Mouse (Mus musculus) intestine, postnatal 0 days (tissue): ENCODE data around the gene Glp2r. TPM values are rescaled to one million over a fixed set of nuclear protein-coding genes. Genes with fewer than 3 reads are reported as not detected.

Source experiments
- ATAC-seq: fragments of 200-750 bp; cut with Nextera tagmentation; 2 replicates; pipeline ENCODE4 v1.8.0; 2017; ENCODE audit warnings: mild to moderate bottlenecking, moderate TSS enrichment, moderate library complexity
- H3K27ac ChIP-seq: fragments of 300-500 bp; sonication (generic); 2 replicates; pipeline ENCODE4 v1.5.1; 2014; ENCODE audit warnings: mild to moderate bottlenecking, low read depth, low read length, moderate library complexity
- H3K27me3 ChIP-seq: fragments of 300-500 bp; sonication (generic); replicated peaks from 2 replicates; pipeline ENCODE4 v1.6.1; 2014; ENCODE audit warnings: low read length, mixed read lengths; ENCODE audit not compliant: control insufficient read depth, insufficient read depth
- H3K36me3 ChIP-seq: fragments of 300-500 bp; sonication (generic); 2 replicates; pipeline ENCODE4 v1.6.1; 2014; ENCODE audit warnings: mild to moderate bottlenecking, moderate library complexity; ENCODE audit not compliant: control insufficient read depth, insufficient read depth
- H3K4me1 ChIP-seq: fragments of 300-500 bp; sonication (generic); replicated peaks from 2 replicates; pipeline ENCODE4 v1.6.1; 2014; ENCODE audit warnings: antibody characterized with exemption, low read length, mixed read lengths; ENCODE audit not compliant: control insufficient read depth, insufficient read depth
- H3K4me2 ChIP-seq: fragments of 300-500 bp; sonication (generic); replicated peaks from 2 replicates; pipeline ENCODE4 v1.6.1; 2014; ENCODE audit warnings: low read depth, mild to moderate bottlenecking, moderate library complexity
- H3K4me3 ChIP-seq: fragments of 300-500 bp; sonication (generic); 2 replicates; pipeline ENCODE4 v1.5.1; 2014; ENCODE audit warnings: low read depth, low read length
- H3K9ac ChIP-seq: fragments of 300-500 bp; sonication (generic); 2 replicates; pipeline ENCODE4 v1.6.1; 2014; ENCODE audit warnings: mild to moderate bottlenecking, low read depth, low read length
- H3K9me3 ChIP-seq: fragments of 300-500 bp; sonication (generic); 2 replicates; pipeline ENCODE4 v1.6.1; 2016; ENCODE audit warnings: mixed run types; ENCODE audit not compliant: control insufficient read depth
- CTCF ChIP-seq: sonication (generic); IDR thresholded peaks from 2 replicates; pipeline ENCODE4 v1.5.1; 2016; ENCODE audit warnings: low read depth, mild to moderate bottlenecking, control low read depth, antibody characterized with exemption, moderate library complexity
- WGBS: fragments of 180-500 bp; shearing (Covaris S2); extraction: QIAGEN DNeasy Blood & Tissue Kit; methylation state at CpG from one replicate; pipeline ENCODE4 v1.1.7; 2014; 5-methylcytosine and 5-hydroxymethylcytosine counted together
- polyA plus RNA-seq: library from polyadenylated mRNA; unstranded; fragments of >200 nt; fragmentation: Nextera tagmentation; extraction: Ambion mirVana; gene quantifications from 2 replicates; pipeline ENCODE4 v1.2.1, GENCODE M21; 2015

Gene Glp2r
- polyA plus RNA-seq, 1 experiment from 2014 or later: 2.8 TPM

DNA sequence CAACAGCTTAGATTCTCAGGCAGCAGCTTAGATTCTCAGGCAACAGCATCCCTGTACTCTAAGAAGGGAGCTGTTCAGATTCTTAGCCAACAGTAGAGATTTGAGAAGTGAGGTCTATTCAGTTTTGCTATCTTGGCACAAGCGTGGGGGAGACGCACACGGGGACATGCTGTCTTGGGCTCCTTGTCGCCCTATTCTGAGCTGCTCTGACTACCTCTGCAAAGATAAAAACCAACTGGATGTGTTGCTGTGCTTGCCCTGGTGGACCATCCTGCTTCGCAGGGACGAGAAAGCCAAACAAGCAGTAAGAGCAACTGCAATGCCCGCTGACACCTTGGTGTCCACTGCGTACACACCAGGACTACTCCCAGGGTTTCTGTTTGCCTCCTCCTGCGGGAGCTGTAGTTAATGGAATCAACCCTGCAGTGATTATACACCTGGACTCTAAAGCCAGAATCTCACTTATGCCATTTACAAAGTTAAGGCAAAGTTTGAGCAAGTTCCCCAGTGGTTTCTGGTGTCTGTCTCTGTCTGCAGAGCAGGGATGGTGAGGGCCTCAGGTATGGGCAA is 117.3 kb downstream of the Glp2r start:
- H3K4me1 ChIP-seq: no peaks in the 10 kb centered on the region
- no peak overlapping the region for H3K4me3 ChIP-seq
- no peak overlapping the region for H3K4me2 ChIP-seq
- no peaks in the 10 kb centered on the region for H3K27me3 ChIP-seq
- no peak overlapping the region for H3K9ac ChIP-seq
- no peak for TF ChIP-seq CTCF
- H3K36me3 ChIP-seq: no peaks in the 10 kb centered on the region; the same call in 1 of the 2 replicates
- 74% methylated on average over 9 of the region's 9 CpGs for WGBS
- no peaks in the 10 kb centered on the region for H3K9me3 ChIP-seq
- no peak for ATAC-seq
- no peak overlapping the region for H3K27ac ChIP-seq

- 40% methylated on average over 6 of the region's 6 CpGs for WGBS
- no peak overlapping the region for H3K27ac ChIP-seq
- H3K4me1 ChIP-seq: no peaks in the 10 kb centered on the region
- no peaks in the 10 kb centered on the region for H3K27me3 ChIP-seq
- H3K36me3 ChIP-seq: no peaks in the 10 kb centered on the region; the same call in 1 of the 2 replicates
- TF ChIP-seq CTCF: no peak
- no peaks in the 10 kb centered on the region for H3K9me3 ChIP-seq
- no peak overlapping the region for H3K4me2 ChIP-seq
- H3K4me3 ChIP-seq: no peak overlapping the region
- no peak overlapping the region for H3K9ac ChIP-seq
- ATAC-seq: no peak
Observed at GRCm38 (mm10) chr11:67652893-67653255, 118.1 kb downstream of the Glp2r start.

GRCm38 (mm10) chr11:67652194-67652892 is 118.6 kb downstream of the Glp2r start:
- Histone ChIP-seq H3K4me3 (no peak overlapping the region), H3K4me2 (no peak overlapping the region), H3K9ac (no peak overlapping the region), H3K27ac (no peak overlapping the region), H3K9me3 (no peaks in the 10 kb centered on the region), H3K27me3 (no peaks in the 10 kb centered on the region), H3K36me3 (no peaks in the 10 kb centered on the region; the same call in 1 of the 2 replicates), H3K4me1 (no peaks in the 10 kb centered on the region)
- TF ChIP-seq CTCF: peak; percentile 77
- whole genome bisulfite sequencing: 19% methylated on average over 14 of the region's 14 CpGs
- ATAC-seq: no peak

- no peak for ATAC-seq
- TF ChIP-seq CTCF: no peak
- Histone ChIP-seq H3K4me1 (no peaks in the 10 kb centered on the region), H3K4me2 (no peak overlapping the region), H3K27me3 (no peaks in the 10 kb centered on the region), H3K9ac (no peak overlapping the region), H3K4me3 (no peak overlapping the region), H3K36me3 (no peaks in the 10 kb centered on the region; the same call in 1 of the 2 replicates), H3K9me3 (no peaks in the 10 kb centered on the region), H3K27ac (no peak overlapping the region)
- 69% methylated on average over 6 of the region's 6 CpGs for WGBS
Observed at GRCm38 (mm10) chr11:67651731-67652130, 119.2 kb downstream of the Glp2r start.

- Histone ChIP-seq H3K36me3 (no peaks in the 10 kb centered on the region), H3K4me3 (no peak overlapping the region), H3K4me2 (no peak overlapping the region), H3K4me1 (no peaks in the 10 kb centered on the region), H3K9me3 (no peaks in the 10 kb centered on the region), H3K9ac (no peak overlapping the region), H3K27me3 (no peaks in the 10 kb centered on the region), H3K27ac (no peak overlapping the region)
- peak; percentile 42 for TF ChIP-seq CTCF
- 52% methylated on average over 10 of the region's 10 CpGs for WGBS
- no peak for ATAC-seq
Observed at GRCm38 (mm10) chr11:67649971-67650707, 120.8 kb downstream of the Glp2r start.

- H3K27ac ChIP-seq: no peak overlapping the region
- no peak for ATAC-seq
- H3K36me3 ChIP-seq: no peaks in the 10 kb centered on the region
- no peak overlapping the region for H3K4me3 ChIP-seq
- no peaks in the 10 kb centered on the region for H3K27me3 ChIP-seq
- no peak overlapping the region for H3K4me2 ChIP-seq
- 74% methylated on average over 11 of the region's 11 CpGs for WGBS
- H3K9ac ChIP-seq: no peak overlapping the region
- H3K4me1 ChIP-seq: no peaks in the 10 kb centered on the region
- no peak for TF ChIP-seq CTCF
- no peaks in the 10 kb centered on the region for H3K9me3 ChIP-seq
Observed at GRCm38 (mm10) chr11:67648651-67649407, 122.1 kb downstream of the Glp2r start.
